Mouse (Mus musculus): ENCODE data around the gene Xpa. TPM values are rescaled to one million over a fixed set of nuclear protein-coding genes. Genes with fewer than 3 reads are reported as not detected.

Gene Xpa
- total RNA-seq, 2 experiments from 2014 or later = 6.9 to 7.0 TPM

Other genes starting within 250 kb of the Xpa start
- 10 to 100 TPM in 1 of 2 experiments, 1 to 10 TPM in 1; 9.7 to 11.7 TPM for gene Tdrd7, start 231.0 kb downstream of the Xpa start, total RNA-seq (2021)
- gene Tmod1, start 157.4 kb downstream of the Xpa start, total RNA-seq (2021) = 100 to 1,000 TPM; 279 to 317 TPM
- gene Ncbp1, start 57.7 kb downstream of the Xpa start, total RNA-seq (2021) = 10 to 100 TPM; 21.4 to 22.2 TPM
- 10 to 100 TPM; 14.5 to 15.1 TPM for gene Tstd2, start 57.6 kb downstream of the Xpa start, total RNA-seq (2021)
- not detected for gene Foxe1, start 147.3 kb upstream of the Xpa start, total RNA-seq (2021)
- 1 to 10 TPM; 5.0 to 5.4 TPM for gene Trmo, start 193.1 kb upstream of the Xpa start, total RNA-seq (2021)
- under 1 TPM; 0.18 to 0.42 TPM for gene Hemgn, start 217.2 kb upstream of the Xpa start, total RNA-seq (2021)